Mouse (Mus musculus) hindbrain, embryonic 14.5 days (tissue): ENCODE data around the gene Hat1. TPM values are rescaled to one million over a fixed set of nuclear protein-coding genes. Genes with fewer than 3 reads are reported as not detected.

ENCODE experiments used
- ATAC-seq: fragments of 200-750 bp; cut with Nextera tagmentation; 2 replicates; pipeline ENCODE4 v1.8.0; 2017; ENCODE audit warnings: moderate number of reproducible peaks, mild to moderate bottlenecking, moderate TSS enrichment, moderate library complexity; ENCODE audit not compliant: low FRiP score
- DNase-seq: peaks from one replicate; pipeline ENCODE4 v3.0.0-alpha.2; 2015; ENCODE audit warnings: low spot score
- H3K27ac ChIP-seq: fragments of 300-500 bp; sonication (generic); 2 replicates; pipeline ENCODE4 v1.5.1; 2014; ENCODE audit warnings: mild to moderate bottlenecking, moderate library complexity
- H3K27me3 ChIP-seq: fragments of 300-500 bp; sonication (generic); 2 replicates; pipeline ENCODE4 v1.6.1; 2014; ENCODE audit warnings: mild to moderate bottlenecking, low read length, mixed read lengths; ENCODE audit not compliant: control insufficient read depth, insufficient read depth
- H3K36me3 ChIP-seq: fragments of 300-500 bp; sonication (generic); replicated peaks from 2 replicates; pipeline ENCODE4 v1.6.1; 2014; ENCODE audit not compliant: control insufficient read depth, insufficient read depth
- H3K4me1 ChIP-seq: fragments of 300-500 bp; sonication (generic); replicated peaks from 2 replicates; pipeline ENCODE4 v1.6.1; 2014; ENCODE audit warnings: antibody characterized with exemption, low read length, mixed read lengths; ENCODE audit not compliant: control insufficient read depth, insufficient read depth
- H3K4me2 ChIP-seq: fragments of 300-500 bp; sonication (generic); replicated peaks from 2 replicates; pipeline ENCODE4 v1.6.1; 2014; ENCODE audit warnings: mild to moderate bottlenecking, moderate library complexity
- H3K4me3 ChIP-seq: fragments of 300-500 bp; sonication (generic); replicated peaks from 2 replicates; pipeline ENCODE4 v1.5.1; 2014; ENCODE audit warnings: mild to moderate bottlenecking, low read length
- H3K9ac ChIP-seq: fragments of 300-500 bp; sonication (generic); 2 replicates; pipeline ENCODE4 v1.6.1; 2014
- H3K9me3 ChIP-seq: fragments of 300-500 bp; sonication (generic); 2 replicates; pipeline ENCODE4 v1.6.1; 2016; ENCODE audit warnings: low read length; ENCODE audit not compliant: control insufficient read depth
- WGBS: fragments of 180-500 bp; shearing (Covaris S2); extraction: QIAGEN DNeasy Blood & Tissue Kit; methylation state at CpG from one replicate; pipeline ENCODE4 v1.1.7; 2014; 5-methylcytosine and 5-hydroxymethylcytosine counted together
- polyA plus RNA-seq: library from polyadenylated mRNA; unstranded; fragments of >200 nt; fragmentation: Nextera tagmentation; extraction: Ambion mirVana; gene quantifications from 2 replicates; pipeline ENCODE4 v1.2.1, GENCODE M21; 2014

Gene Hat1
- polyA plus RNA-seq, 1 experiment from 2014 or later, result 50.6 TPM

GRCm38 (mm10) chr2:71466861-71467450, 78.2 kb downstream of the Hat1 start:
- ATAC-seq (no peak), DNase-seq (no peak)
- H3K4me2 ChIP-seq, result no peak overlapping the region
- H3K4me1 ChIP-seq, result peaks cover 6% of the 10 kb centered on the region
- H3K27me3 ChIP-seq, result no peaks in the 10 kb centered on the region
- H3K9ac ChIP-seq, result no peak overlapping the region
- H3K27ac ChIP-seq, result no peak overlapping the region
- H3K36me3 ChIP-seq, result no peaks in the 10 kb centered on the region
- no peaks in the 10 kb centered on the region for H3K9me3 ChIP-seq
- no peak overlapping the region for H3K4me3 ChIP-seq
- WGBS, result 56% methylated on average over 11 of the region's 11 CpGs

GRCm38 (mm10) chr2:71471094-71471493, 82.3 kb downstream of the Hat1 start:
- no peak overlapping the region for H3K4me3 ChIP-seq
- ATAC-seq (no peak), DNase-seq (no peak)
- no peak overlapping the region for H3K9ac ChIP-seq
- no peak overlapping the region for H3K4me2 ChIP-seq
- H3K4me1 ChIP-seq, result peaks cover 6% of the 10 kb centered on the region
- WGBS, result 93% methylated on average over 6 of the region's 6 CpGs
- H3K9me3 ChIP-seq, result no peaks in the 10 kb centered on the region
- H3K27ac ChIP-seq, result no peak overlapping the region
- no peaks in the 10 kb centered on the region for H3K27me3 ChIP-seq
- H3K36me3 ChIP-seq, result no peaks in the 10 kb centered on the region

GRCm38 (mm10) chr2:71473830-71474229, 85.1 kb downstream of the Hat1 start:
- no peak for ATAC-seq
- Histone ChIP-seq H3K27me3 (no peaks in the 10 kb centered on the region), H3K4me3 (no peak overlapping the region), H3K9ac (no peak overlapping the region), H3K4me2 (no peak overlapping the region), H3K27ac (no peak overlapping the region), H3K4me1 (0 out of 2 replicates have a peak, but pooled peaks cover 3% of the 10 kb centered on the region), H3K9me3 (no peaks in the 10 kb centered on the region), H3K36me3 (no peaks in the 10 kb centered on the region)
- 68% methylated on average over 7 of the region's 7 CpGs for WGBS
- no peak for DNase-seq

- no peak overlapping the region for H3K4me3 ChIP-seq
- no peaks in the 10 kb centered on the region for H3K27me3 ChIP-seq
- H3K9me3 ChIP-seq, result no peaks in the 10 kb centered on the region
- ATAC-seq (no peak), DNase-seq (no peak)
- 0 out of 2 replicates have a peak, but pooled peaks cover 3% of the 10 kb centered on the region for H3K4me1 ChIP-seq
- no peak overlapping the region for H3K4me2 ChIP-seq
- no peak overlapping the region for H3K27ac ChIP-seq
- H3K9ac ChIP-seq, result no peak overlapping the region
- H3K36me3 ChIP-seq, result no peaks in the 10 kb centered on the region
- WGBS, result 37% methylated on average over 7 of the region's 7 CpGs
These were observed 85.6 kb downstream of the Hat1 start for GRCm38 (mm10) chr2:71474345-71474744.

- no peak overlapping the region for H3K9ac ChIP-seq
- WGBS, result 82% methylated on average over 10 of the region's 10 CpGs
- no peaks in the 10 kb centered on the region for H3K9me3 ChIP-seq
These were observed 86.6 kb downstream of the Hat1 start for GRCm38 (mm10) chr2:71475311-71475710.

GRCm38 (mm10) chr2:71475760-71476159, 87.0 kb downstream of the Hat1 start:
- WGBS, result 88% methylated on average over 4 of the region's 4 CpGs
- Histone ChIP-seq H3K4me2 (no peak overlapping the region), H3K36me3 (no peaks in the 10 kb centered on the region), H3K27me3 (no peaks in the 10 kb centered on the region), H3K9ac (no peak overlapping the region), H3K27ac (no peak overlapping the region), H3K4me1 (0 out of 2 replicates have a peak, but pooled peaks cover 3% of the 10 kb centered on the region), H3K4me3 (no peak overlapping the region), H3K9me3 (no peaks in the 10 kb centered on the region)
- DNase-seq (no peak), ATAC-seq (no peak)

More at GRCm38 (mm10) chr2:71475311-71475710, 86.6 kb downstream of the Hat1 start:
- H3K36me3 ChIP-seq, result no peaks in the 10 kb centered on the region
- no peak overlapping the region for H3K4me3 ChIP-seq
- H3K27ac ChIP-seq, result no peak overlapping the region
- H3K27me3 ChIP-seq, result no peaks in the 10 kb centered on the region
- ATAC-seq, result no peak
- H3K4me2 ChIP-seq, result no peak overlapping the region
- no peak for DNase-seq
- H3K4me1 ChIP-seq, result 0 out of 2 replicates have a peak, but pooled peaks cover 3% of the 10 kb centered on the region

- Histone ChIP-seq H3K9me3 (no peaks in the 10 kb centered on the region), H3K36me3 (no peaks in the 10 kb centered on the region), H3K4me1 (0 out of 2 replicates have a peak, but pooled peaks cover 3% of the 10 kb centered on the region), H3K4me2 (no peak overlapping the region), H3K4me3 (no peak overlapping the region), H3K27me3 (no peaks in the 10 kb centered on the region), H3K27ac (no peak overlapping the region), H3K9ac (no peak overlapping the region)
- ATAC-seq (no peak), DNase-seq (no peak)
These were observed 89.0 kb downstream of the Hat1 start for GRCm38 (mm10) chr2:71477787-71478186.

- H3K4me3 ChIP-seq, result no peak overlapping the region
These were observed 91.2 kb downstream of the Hat1 start for GRCm38 (mm10) chr2:71479917-71480316.

GRCm38 (mm10) chr2:71481825-71482224, 93.1 kb downstream of the Hat1 start:
- Histone ChIP-seq H3K9ac (no peak overlapping the region), H3K4me2 (no peak overlapping the region), H3K27ac (no peak overlapping the region), H3K36me3 (no peaks in the 10 kb centered on the region), H3K4me1 (no peaks in the 10 kb centered on the region), H3K9me3 (no peaks in the 10 kb centered on the region), H3K4me3 (no peak overlapping the region), H3K27me3 (no peaks in the 10 kb centered on the region)
- ATAC-seq (no peak), DNase-seq (no peak)
- 84% methylated on average over 6 of the region's 6 CpGs for WGBS

More at GRCm38 (mm10) chr2:71479917-71480316, 91.2 kb downstream of the Hat1 start:
- Histone ChIP-seq H3K27me3 (no peaks in the 10 kb centered on the region), H3K4me1 (no peaks in the 10 kb centered on the region), H3K36me3 (no peaks in the 10 kb centered on the region), H3K9ac (no peak overlapping the region), H3K4me2 (no peak overlapping the region), H3K27ac (no peak overlapping the region), H3K9me3 (no peaks in the 10 kb centered on the region)
- no peak for DNase-seq
- ATAC-seq, result no peak
- WGBS, result 9% methylated on average over 7 of the region's 7 CpGs
